Mouse (Mus musculus) liver, embryonic 16.5 days (tissue): Measurements from ENCODE around the gene Rai14. TPM values are rescaled to one million over a fixed set of nuclear protein-coding genes. Genes with fewer than 3 reads are reported as not detected.

Experiments used
- ATAC-seq: fragments of 200-750 bp; cut with Nextera tagmentation; 2 replicates; pipeline ENCODE4 v1.8.0; 2017; ENCODE audit warnings: low read depth, mild to moderate bottlenecking, moderate number of reproducible peaks, moderate library complexity
- H3K27ac ChIP-seq: fragments of 300-500 bp; sonication (generic); 2 replicates; pipeline ENCODE4 v1.5.1; 2014; ENCODE audit warnings: mild to moderate bottlenecking, low read length
- H3K27me3 ChIP-seq: fragments of 300-500 bp; sonication (generic); 2 replicates; pipeline ENCODE4 v1.6.1; 2014; ENCODE audit warnings: low read depth, low read length, mixed read lengths; ENCODE audit not compliant: control insufficient read depth, insufficient read depth
- H3K36me3 ChIP-seq: fragments of 300-500 bp; sonication (generic); 2 replicates; pipeline ENCODE4 v1.6.1; 2014; ENCODE audit warnings: mild to moderate bottlenecking; ENCODE audit not compliant: control insufficient read depth, insufficient read depth
- H3K4me1 ChIP-seq: fragments of 300-500 bp; sonication (generic); 2 replicates; pipeline ENCODE4 v1.6.1; 2014; ENCODE audit warnings: low read depth, low read length, mixed read lengths; ENCODE audit not compliant: control insufficient read depth
- H3K4me2 ChIP-seq: fragments of 300-500 bp; sonication (generic); 2 replicates; pipeline ENCODE4 v1.6.1; 2014; ENCODE audit warnings: low read depth, low read length, mixed read lengths
- H3K4me3 ChIP-seq: fragments of 300-500 bp; sonication (generic); 2 replicates; pipeline ENCODE4 v1.5.1; 2014; ENCODE audit warnings: low read depth, mild to moderate bottlenecking, low read length
- H3K9ac ChIP-seq: fragments of 300-500 bp; sonication (generic); 2 replicates; pipeline ENCODE4 v1.6.1; 2014; ENCODE audit warnings: low read depth, low read length
- H3K9me3 ChIP-seq: fragments of 300-500 bp; sonication (generic); replicated peaks from 2 replicates; pipeline ENCODE4 v1.6.1; 2016; ENCODE audit warnings: low read length; ENCODE audit not compliant: control insufficient read depth
- WGBS: fragments of 180-500 bp; shearing (Covaris S2); extraction: QIAGEN DNeasy Blood & Tissue Kit; methylation state at CpG from one replicate; pipeline ENCODE4 v1.1.7; 2014; ENCODE audit not compliant: insufficient replicate concordance; 5-methylcytosine and 5-hydroxymethylcytosine counted together
- polyA plus RNA-seq: library from polyadenylated mRNA; unstranded; fragments of >200 nt; fragmentation: Nextera tagmentation; extraction: Ambion mirVana; gene quantifications from 2 replicates; pipeline ENCODE4 v1.2.1, GENCODE M21; 2015

Gene Rai14
- polyA plus RNA-seq, 1 experiment from 2014 or later = 6.2 TPM

- Histone ChIP-seq H3K4me2 (peak overlapping the region; percentile 65; the same call in 1 of the 2 replicates), H3K9ac (no peak overlapping the region), H3K4me3 (no peak overlapping the region; the same call in 1 of the 2 replicates), H3K27ac (no peak overlapping the region), H3K9me3 (no peaks in the 10 kb centered on the region), H3K27me3 (peaks cover 18% of the 10 kb centered on the region), H3K4me1 (no peaks in the 10 kb centered on the region; the same call in none of the 2 replicates), H3K36me3 (peaks cover 4% of the 10 kb centered on the region)
- WGBS = 49% methylated on average over 5 of the region's 5 CpGs
- ATAC-seq = no peak
Measured at GRCm38 (mm10) chr15:10715966-10716365, 1.5 kb upstream of the Rai14 start.

GRCm38 (mm10) chr15:10715139-10715505, 698 bp upstream of the Rai14 start:
- peak; percentile 65 for ATAC-seq
- Histone ChIP-seq H3K4me2 (peak overlapping the region; percentile 65), H3K27me3 (peaks cover 18% of the 10 kb centered on the region), H3K4me3 (peak overlapping the region; percentile 66), H3K27ac (peak overlapping the region; percentile 82), H3K4me1 (no peaks in the 10 kb centered on the region; the same call in none of the 2 replicates), H3K36me3 (peaks cover 4% of the 10 kb centered on the region), H3K9me3 (no peaks in the 10 kb centered on the region), H3K9ac (peak overlapping the region; percentile 50)
- 2% methylated on average over 10 of the region's 10 CpGs for WGBS

GRCm38 (mm10) chr15:10713626-10714316, 653 bp downstream of the Rai14 start:
- Histone ChIP-seq H3K9me3 (no peaks in the 10 kb centered on the region), H3K4me3 (peak overlapping the region; percentile 66), H3K27me3 (peaks cover 18% of the 10 kb centered on the region), H3K27ac (peak overlapping the region; percentile 48), H3K36me3 (peaks cover 4% of the 10 kb centered on the region), H3K4me1 (no peaks in the 10 kb centered on the region; the same call in none of the 2 replicates), H3K9ac (peak overlapping the region; percentile 51), H3K4me2 (peak overlapping the region; percentile 65)
- WGBS = 2% methylated on average over 31 of the region's 35 CpGs
- ATAC-seq = no peak

GRCm38 (mm10) chr15:10713181-10713625, 1.2 kb downstream of the Rai14 start:
- Histone ChIP-seq H3K27me3 (peaks cover 18% of the 10 kb centered on the region), H3K27ac (peak overlapping the region; percentile 14; the same call in 1 of the 2 replicates), H3K9me3 (no peaks in the 10 kb centered on the region), H3K4me1 (no peaks in the 10 kb centered on the region; the same call in none of the 2 replicates), H3K4me2 (peak overlapping the region; percentile 65), H3K36me3 (peaks cover 4% of the 10 kb centered on the region), H3K9ac (no peak overlapping the region; the same call in 1 of the 2 replicates), H3K4me3 (peak overlapping the region; percentile 66)
- ATAC-seq = no peak
- WGBS = 29% methylated on average over 13 of the region's 13 CpGs

GRCm38 (mm10) chr15:10712288-10712687, 2.1 kb downstream of the Rai14 start:
- Histone ChIP-seq H3K9me3 (no peaks in the 10 kb centered on the region), H3K9ac (no peak overlapping the region), H3K27me3 (peaks cover 18% of the 10 kb centered on the region), H3K27ac (no peak overlapping the region), H3K36me3 (no peaks in the 10 kb centered on the region), H3K4me1 (no peaks in the 10 kb centered on the region; the same call in none of the 2 replicates), H3K4me3 (no peak overlapping the region), H3K4me2 (no peak overlapping the region)
- ATAC-seq = no peak
- 60% methylated on average over 3 of the region's 3 CpGs for WGBS

GRCm38 (mm10) chr15:10711231-10711630, 3.2 kb downstream of the Rai14 start:
- H3K9ac ChIP-seq = no peak overlapping the region
- peaks cover 18% of the 10 kb centered on the region for H3K27me3 ChIP-seq
- 57% methylated on average over 6 of the region's 6 CpGs for WGBS
- H3K4me1 ChIP-seq = no peaks in the 10 kb centered on the region; the same call in none of the 2 replicates
- H3K9me3 ChIP-seq = no peaks in the 10 kb centered on the region
- no peak for ATAC-seq
- no peaks in the 10 kb centered on the region for H3K36me3 ChIP-seq
- no peak overlapping the region for H3K4me3 ChIP-seq
- no peak overlapping the region for H3K4me2 ChIP-seq
- H3K27ac ChIP-seq = no peak overlapping the region

- Histone ChIP-seq H3K27ac (no peak overlapping the region), H3K4me3 (no peak overlapping the region), H3K36me3 (no peaks in the 10 kb centered on the region), H3K4me2 (no peak overlapping the region), H3K9me3 (no peaks in the 10 kb centered on the region), H3K4me1 (no peaks in the 10 kb centered on the region; the same call in none of the 2 replicates), H3K27me3 (peaks cover 7% of the 10 kb centered on the region), H3K9ac (no peak overlapping the region)
- no peak for ATAC-seq
- 65% methylated on average over 10 of the region's 10 CpGs for WGBS
Measured at GRCm38 (mm10) chr15:10708591-10709272, 5.7 kb downstream of the Rai14 start.

GRCm38 (mm10) chr15:10707109-10707508, 7.3 kb downstream of the Rai14 start:
- H3K27me3 ChIP-seq = no peaks in the 10 kb centered on the region
- H3K27ac ChIP-seq = no peak overlapping the region
- no peaks in the 10 kb centered on the region for H3K9me3 ChIP-seq
- 68% methylated on average over 6 of the region's 6 CpGs for WGBS
- ATAC-seq = no peak
- no peak overlapping the region for H3K4me2 ChIP-seq
- H3K36me3 ChIP-seq = no peaks in the 10 kb centered on the region
- no peaks in the 10 kb centered on the region; the same call in 1 of the 2 replicates for H3K4me1 ChIP-seq
- H3K9ac ChIP-seq = no peak overlapping the region
- H3K4me3 ChIP-seq = no peak overlapping the region

- Histone ChIP-seq H3K36me3 (no peaks in the 10 kb centered on the region), H3K9me3 (no peaks in the 10 kb centered on the region), H3K4me1 (no peaks in the 10 kb centered on the region), H3K4me2 (no peak overlapping the region), H3K27me3 (no peaks in the 10 kb centered on the region), H3K4me3 (no peak overlapping the region), H3K9ac (no peak overlapping the region), H3K27ac (no peak overlapping the region)
- peak; percentile 39; the same call in 1 of the 2 replicates for ATAC-seq
- whole genome bisulfite sequencing = 66% methylated on average over 8 of the region's 8 CpGs
Measured at GRCm38 (mm10) chr15:10706414-10706813, 8.0 kb downstream of the Rai14 start.
